Mouse (Mus musculus) heart, embryonic 11.5 days (tissue): ENCODE measurements around the gene Yrdc. TPM values are rescaled to one million over a fixed set of nuclear protein-coding genes. Genes with fewer than 3 reads are reported as not detected.

ENCODE experiments used
- ATAC-seq: fragments of 200-750 bp; cut with Nextera tagmentation; replicated peaks from 2 replicates; pipeline ENCODE4 v1.8.0; 2017; ENCODE audit warnings: moderate library complexity; ENCODE audit not compliant: insufficient number of reproducible peaks, low FRiP score, low TSS enrichment
- H3K27ac ChIP-seq: fragments of 300-500 bp; sonication (generic); 2 replicates; pipeline ENCODE4 v1.5.1; 2014; ENCODE audit warnings: mild to moderate bottlenecking, low read depth, low read length
- H3K27me3 ChIP-seq: fragments of 300-500 bp; sonication (generic); 2 replicates; pipeline ENCODE4 v1.6.1; 2014; ENCODE audit warnings: mild to moderate bottlenecking, low read length, mixed read lengths; ENCODE audit not compliant: control insufficient read depth, insufficient read depth
- H3K36me3 ChIP-seq: fragments of 300-500 bp; sonication (generic); 2 replicates; pipeline ENCODE4 v1.6.1; 2014; ENCODE audit warnings: mild to moderate bottlenecking, low read length, moderate library complexity, mixed read lengths; ENCODE audit not compliant: control insufficient read depth, insufficient read depth
- H3K4me1 ChIP-seq: fragments of 300-500 bp; sonication (generic); 2 replicates; pipeline ENCODE4 v1.6.1; 2014; ENCODE audit warnings: low read length; ENCODE audit not compliant: control insufficient read depth, insufficient read depth
- H3K4me2 ChIP-seq: fragments of 300-500 bp; sonication (generic); 2 replicates; pipeline ENCODE4 v1.6.1; 2014; ENCODE audit warnings: mild to moderate bottlenecking, moderate library complexity
- H3K4me3 ChIP-seq: fragments of 300-500 bp; sonication (generic); 2 replicates; pipeline ENCODE4 v1.5.1; 2014; ENCODE audit warnings: low read depth, low read length
- H3K9ac ChIP-seq: fragments of 300-500 bp; sonication (generic); 2 replicates; pipeline ENCODE4 v1.6.1; 2014; ENCODE audit warnings: mild to moderate bottlenecking, low read depth, low read length, moderate library complexity
- H3K9me3 ChIP-seq: fragments of 300-500 bp; sonication (generic); replicated peaks from 2 replicates; pipeline ENCODE4 v1.6.1; 2016; ENCODE audit warnings: low read length; ENCODE audit not compliant: control insufficient read depth
- WGBS: fragments of 180-500 bp; shearing (Covaris S2); extraction: QIAGEN DNeasy Blood & Tissue Kit; methylation state at CpG from one replicate; pipeline ENCODE4 v1.1.7; 2014; ENCODE audit not compliant: insufficient replicate concordance; 5-methylcytosine and 5-hydroxymethylcytosine counted together
- polyA plus RNA-seq: library from polyadenylated mRNA; unstranded; fragments of >200 nt; fragmentation: Nextera tagmentation; extraction: Ambion mirVana; gene quantifications from 2 replicates; pipeline ENCODE4 v1.2.1, GENCODE M21; 2014

Yrdc gene
- polyA plus RNA-seq, 1 experiment from 2014 or later = 28.0 TPM

DNA sequence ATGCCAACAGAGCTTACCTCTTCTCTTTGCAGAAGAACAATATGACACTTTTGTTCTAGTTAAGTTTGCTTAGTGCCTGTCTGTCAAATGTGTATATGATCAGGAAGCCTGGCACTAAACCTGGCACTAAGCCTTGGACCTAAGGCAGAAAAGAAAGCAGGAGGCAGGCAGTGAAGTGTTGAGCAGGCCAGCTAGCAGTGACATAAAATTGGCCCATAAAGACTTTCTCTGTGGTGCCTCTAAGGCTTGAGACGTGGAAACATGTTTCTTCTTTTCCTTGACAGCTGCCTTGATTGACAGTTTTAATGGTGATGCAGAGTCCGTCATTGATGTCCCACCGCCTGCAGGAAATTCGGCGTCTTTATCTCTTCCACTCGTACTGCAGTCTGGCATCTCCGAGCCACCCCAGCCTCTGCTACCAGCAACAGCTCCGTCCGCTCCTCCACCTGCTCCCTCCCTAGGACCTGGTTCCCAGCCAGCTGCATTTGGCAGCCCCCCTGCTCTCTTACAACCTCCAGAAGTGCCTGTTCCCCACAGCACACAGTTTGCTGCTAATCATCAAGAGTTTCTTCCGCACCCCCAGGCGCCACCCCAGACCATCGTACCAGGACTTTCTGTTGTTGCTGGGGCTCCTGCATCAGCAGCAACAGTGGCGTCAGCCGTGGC is 12.3 kb upstream of the Yrdc start:
- ATAC-seq = no peak
- Histone ChIP-seq H3K36me3 (peaks cover 12% of the 10 kb centered on the region), H3K4me3 (no peak overlapping the region), H3K4me1 (no peaks in the 10 kb centered on the region), H3K4me2 (no peak overlapping the region), H3K9ac (no peak overlapping the region), H3K9me3 (0 out of 2 replicates have a peak, but pooled peaks cover 2% of the 10 kb centered on the region), H3K27me3 (no peaks in the 10 kb centered on the region), H3K27ac (no peak overlapping the region)
- 81% methylated on average over 14 of the region's 14 CpGs for WGBS

DNA sequence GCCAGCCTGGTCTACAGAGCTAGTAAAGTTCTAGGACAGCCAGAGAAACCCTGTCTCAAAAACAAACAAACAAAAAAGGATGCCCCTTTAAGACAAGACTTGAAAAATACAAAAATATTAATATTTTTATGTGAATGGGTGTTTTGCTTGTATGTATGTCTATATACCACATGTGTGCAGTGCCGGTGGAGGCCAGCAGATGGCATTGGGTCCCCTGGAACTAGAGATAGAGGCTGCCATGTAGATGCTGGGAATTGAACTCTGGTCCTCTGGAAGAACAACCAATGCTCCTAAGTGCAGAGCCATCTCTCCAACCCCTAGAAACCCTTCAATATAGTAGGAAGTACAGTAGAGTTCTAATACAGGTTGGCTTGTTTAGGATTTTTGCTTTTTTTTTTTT is 9.5 kb upstream of the Yrdc start:
- 88% methylated on average over 1 of the region's 1 CpGs for WGBS

DNA sequence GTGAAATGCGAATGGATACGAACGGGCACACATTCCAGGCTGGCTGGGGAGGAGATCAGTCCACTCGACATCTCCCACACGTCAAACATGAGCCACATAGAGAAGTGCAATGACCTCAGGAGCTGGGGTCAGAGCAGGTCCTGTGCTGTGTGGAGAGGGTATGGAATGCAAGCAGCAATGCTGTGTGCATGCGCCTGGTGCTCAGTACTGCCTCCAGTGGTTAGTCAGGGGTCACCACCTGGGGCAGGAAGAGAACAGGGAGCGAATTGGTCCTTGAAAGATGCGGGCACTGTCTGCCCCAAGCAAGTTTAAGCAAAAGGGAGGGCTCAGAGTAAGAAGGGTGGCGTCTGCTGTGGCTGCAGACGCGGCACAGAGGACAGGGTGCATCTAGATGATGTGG is 7.0 kb upstream of the Yrdc start:
- Histone ChIP-seq H3K9ac (no peak overlapping the region), H3K27me3 (no peaks in the 10 kb centered on the region), H3K4me2 (no peak overlapping the region), H3K4me3 (no peak overlapping the region), H3K9me3 (0 out of 2 replicates have a peak, but pooled peaks cover 2% of the 10 kb centered on the region), H3K4me1 (0 out of 2 replicates have a peak, but pooled peaks cover 2% of the 10 kb centered on the region), H3K27ac (no peak overlapping the region), H3K36me3 (peaks cover 9% of the 10 kb centered on the region)
- 0 out of 2 replicates have a peak, but pooled peaks have one; percentile 31 for ATAC-seq
- WGBS = 49% methylated on average over 11 of the region's 11 CpGs

More for the DNA sequence above, 9.5 kb upstream of the Yrdc start:
- no peak for ATAC-seq
- Histone ChIP-seq H3K27me3 (no peaks in the 10 kb centered on the region), H3K36me3 (peaks cover 12% of the 10 kb centered on the region), H3K9me3 (0 out of 2 replicates have a peak, but pooled peaks cover 2% of the 10 kb centered on the region), H3K4me1 (0 out of 2 replicates have a peak, but pooled peaks cover 2% of the 10 kb centered on the region), H3K27ac (no peak overlapping the region), H3K9ac (no peak overlapping the region), H3K4me2 (no peak overlapping the region), H3K4me3 (no peak overlapping the region)

DNA sequence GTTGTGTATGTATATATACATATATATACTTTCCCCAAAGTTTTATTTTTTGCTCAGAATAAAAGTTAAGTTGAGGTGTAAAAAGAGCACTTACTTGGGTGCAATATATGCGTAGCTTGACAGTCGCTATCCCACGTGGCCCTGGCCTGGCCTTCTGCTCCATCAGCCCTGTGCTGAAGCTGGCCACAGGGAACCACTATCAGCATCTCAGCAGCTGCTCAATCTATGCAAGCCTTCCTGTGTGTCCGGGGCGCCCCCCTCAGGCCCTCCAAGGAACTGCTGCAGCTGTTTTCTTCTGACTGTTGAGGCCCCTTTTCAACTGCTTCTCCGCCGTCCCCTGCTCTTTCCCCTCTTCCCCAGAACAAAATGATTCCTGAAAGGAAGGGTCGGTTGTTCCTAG is 2.9 kb upstream of the Yrdc start:
- Histone ChIP-seq H3K9ac (no peak overlapping the region), H3K4me1 (peaks cover 13% of the 10 kb centered on the region), H3K27me3 (no peaks in the 10 kb centered on the region), H3K4me2 (no peak overlapping the region), H3K27ac (no peak overlapping the region), H3K9me3 (no peaks in the 10 kb centered on the region), H3K4me3 (no peak overlapping the region), H3K36me3 (peaks cover 4% of the 10 kb centered on the region; the same call in 1 of the 2 replicates)
- ATAC-seq = no peak
- WGBS = 7% methylated on average over 8 of the region's 8 CpGs

DNA sequence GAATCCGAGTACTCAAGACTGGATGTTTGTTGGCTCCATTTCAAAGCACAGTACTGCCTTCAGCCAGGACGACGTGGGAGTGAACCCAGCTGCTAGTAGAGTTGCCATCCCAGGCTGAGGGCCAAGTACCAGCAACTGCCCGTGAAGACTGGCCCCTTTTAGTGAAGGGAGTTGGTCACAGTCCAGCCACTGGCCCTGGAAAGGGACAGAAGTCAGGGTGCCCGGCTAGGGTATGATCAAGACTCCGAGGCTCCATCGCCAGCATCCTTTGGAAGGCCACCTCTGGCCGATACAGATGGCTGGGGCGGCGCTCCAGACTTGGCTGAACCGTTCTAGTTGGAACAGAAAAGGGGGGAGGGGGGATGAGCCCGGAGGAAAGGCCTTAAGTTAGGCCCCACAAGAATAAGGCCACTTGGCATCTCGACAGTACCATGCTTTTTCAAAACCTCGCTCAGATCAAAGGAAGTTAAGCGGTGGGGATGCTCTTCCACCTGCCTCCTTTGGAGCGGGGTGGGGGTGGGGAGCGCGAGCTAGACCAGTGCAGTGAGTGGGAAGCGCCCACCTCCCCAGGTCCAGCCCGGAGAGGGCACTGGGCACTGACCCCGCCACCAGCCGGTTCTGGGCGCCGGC is 733 bp upstream of the Yrdc start:
- Histone ChIP-seq H3K9me3 (no peaks in the 10 kb centered on the region), H3K27ac (peak overlapping the region; percentile 93), H3K27me3 (no peaks in the 10 kb centered on the region), H3K4me3 (peak overlapping the region; percentile 92), H3K4me1 (peaks cover 11% of the 10 kb centered on the region), H3K9ac (peak overlapping the region; percentile 88), H3K4me2 (peak overlapping the region; percentile 76), H3K36me3 (no peaks in the 10 kb centered on the region)
- ATAC-seq = peak; percentile 52
- WGBS = 3% methylated on average over 24 of the region's 24 CpGs

DNA sequence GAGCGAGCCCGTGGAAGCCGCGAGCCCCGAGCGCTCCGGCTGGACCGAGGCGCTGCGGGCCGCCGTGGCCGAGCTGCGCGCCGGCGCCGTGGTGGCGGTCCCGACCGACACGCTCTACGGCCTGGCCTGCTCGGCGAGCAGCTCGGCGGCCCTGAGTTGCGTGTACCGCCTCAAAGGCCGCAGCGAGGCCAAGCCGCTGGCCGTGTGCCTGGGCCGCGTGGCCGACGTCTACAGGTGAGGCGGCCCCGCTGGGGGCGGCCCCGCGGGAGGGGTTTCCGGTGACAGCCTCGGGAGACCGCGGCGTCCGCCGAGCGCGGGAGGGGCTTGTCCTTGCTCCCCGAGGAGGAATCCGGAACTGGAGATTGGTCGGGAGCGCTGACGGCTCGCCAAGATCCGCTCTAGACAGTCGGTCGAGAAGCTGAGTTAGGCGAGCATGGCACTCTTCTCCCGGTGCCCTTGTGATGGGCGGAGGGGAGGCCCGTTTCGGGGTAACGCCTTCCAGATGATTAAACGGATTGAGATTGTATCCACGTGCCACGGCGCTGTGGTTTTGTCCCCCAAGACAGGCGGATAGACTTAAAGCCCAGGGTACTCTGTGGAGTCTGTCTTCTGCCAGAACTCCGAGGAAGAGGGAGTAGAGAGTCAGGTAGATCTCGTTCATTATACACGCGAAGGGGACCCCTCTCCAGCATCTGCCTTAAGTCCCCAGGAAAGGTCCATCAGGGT is 617 bp downstream of the Yrdc start, which contains the start of gene 1110065P20Rik:
TSS of gene 1110065P20Rik (minus strand) at position 264 of the 726 bp plus-strand sequence.
- Histone ChIP-seq H3K27me3 (no peaks in the 10 kb centered on the region), H3K36me3 (peaks cover 4% of the 10 kb centered on the region; the same call in 1 of the 2 replicates), H3K4me1 (peaks cover 11% of the 10 kb centered on the region), H3K9ac (peak within 1 kb of the TSS; percentile 88), H3K4me2 (peak within 1 kb of the TSS; percentile 76), H3K27ac (peak within 1 kb of the TSS; percentile 93), H3K9me3 (no peaks in the 10 kb centered on the region), H3K4me3 (peak within 1 kb of the TSS; percentile 92)
- WGBS = under 1% methylated on average over 73 of the region's 75 CpGs
- peak; percentile 63 for ATAC-seq

DNA sequence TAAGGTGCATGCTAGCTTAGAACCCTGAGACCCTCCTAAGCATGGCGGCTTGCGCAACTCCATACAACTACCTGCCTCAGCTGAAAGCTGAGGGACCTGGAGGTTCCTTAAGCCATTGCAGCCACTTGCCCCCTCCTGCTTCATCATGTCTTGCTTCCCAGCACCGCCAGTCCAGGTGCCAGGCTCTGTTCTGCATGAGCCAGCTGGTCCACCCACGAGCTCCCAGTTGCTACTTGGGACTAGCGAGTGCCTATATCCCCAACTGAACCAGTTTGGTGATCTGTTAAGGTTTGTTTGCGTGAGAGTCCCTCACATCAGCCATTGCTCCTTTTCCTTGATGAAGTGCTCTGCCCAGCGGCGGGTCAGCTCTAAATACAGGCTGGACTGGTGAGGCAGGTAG is 5.8 kb downstream of the Yrdc start:
- Histone ChIP-seq H3K4me3 (no peak overlapping the region), H3K27me3 (peaks cover 8% of the 10 kb centered on the region), H3K9ac (no peak overlapping the region), H3K36me3 (peaks cover 4% of the 10 kb centered on the region; the same call in 1 of the 2 replicates), H3K4me1 (peaks cover 5% of the 10 kb centered on the region), H3K4me2 (no peak overlapping the region), H3K27ac (no peak overlapping the region), H3K9me3 (no peaks in the 10 kb centered on the region)
- WGBS = 91% methylated on average over 8 of the region's 8 CpGs
- no peak for ATAC-seq

DNA sequence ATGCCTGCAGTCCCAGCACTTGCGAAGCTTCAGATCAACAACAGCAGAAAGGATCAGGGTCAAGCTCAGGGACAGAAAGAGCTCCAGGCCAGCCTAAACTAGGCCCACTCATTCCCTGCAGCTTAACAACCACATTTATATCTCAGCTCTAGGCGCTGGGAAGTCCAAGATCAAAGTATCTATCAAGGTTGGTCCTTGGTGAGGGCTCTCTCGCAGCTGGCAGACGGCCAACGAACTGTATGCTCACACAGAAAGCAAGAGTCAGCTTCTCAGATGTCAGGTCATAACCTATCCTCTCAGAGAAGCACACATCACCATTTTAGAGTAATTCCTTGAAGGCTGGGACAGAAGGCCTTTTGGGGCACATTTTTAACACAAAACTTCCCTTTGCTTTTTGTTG is 7.9 kb downstream of the Yrdc start:
- no peak overlapping the region for H3K4me3 ChIP-seq
- no peak overlapping the region for H3K4me2 ChIP-seq
- 62% methylated on average over 5 of the region's 5 CpGs for WGBS

More for the DNA sequence above, 7.9 kb downstream of the Yrdc start:
- Histone ChIP-seq H3K27me3 (peaks cover 28% of the 10 kb centered on the region), H3K4me1 (peaks cover 2% of the 10 kb centered on the region; the same call in 1 of the 2 replicates), H3K9me3 (no peaks in the 10 kb centered on the region), H3K36me3 (peaks cover 4% of the 10 kb centered on the region; the same call in 1 of the 2 replicates), H3K27ac (no peak overlapping the region), H3K9ac (no peak overlapping the region)
- no peak for ATAC-seq
